Mouse (Mus musculus) intestine, embryonic 14.5 days (tissue): ENCODE measurements around the gene Pip5kl1. TPM values are rescaled to one million over a fixed set of nuclear protein-coding genes. Genes with fewer than 3 reads are reported as not detected.

Experiments used
- ATAC-seq: fragments of 200-750 bp; cut with Nextera tagmentation; replicated peaks from 2 replicates; pipeline ENCODE4 v1.8.0; 2017; ENCODE audit warnings: low read depth, moderate number of reproducible peaks, moderate TSS enrichment, moderate library complexity; ENCODE audit not compliant: low FRiP score, low TSS enrichment
- DNase-seq: peaks from one replicate; pipeline ENCODE4 v3.0.0-alpha.2; 2018; ENCODE audit warnings: low spot score
- H3K27ac ChIP-seq: fragments of 300-500 bp; sonication (generic); 2 replicates; pipeline ENCODE4 v1.5.1; 2014; ENCODE audit warnings: low read depth, mild to moderate bottlenecking, control low read depth
- H3K27me3 ChIP-seq: fragments of 300-500 bp; sonication (generic); replicated peaks from 2 replicates; pipeline ENCODE4 v1.6.1; 2014; ENCODE audit warnings: low read length, control low read depth; ENCODE audit not compliant: control insufficient read depth, insufficient read depth
- H3K36me3 ChIP-seq: fragments of 300-500 bp; sonication (generic); 2 replicates; pipeline ENCODE4 v1.6.1; 2014; ENCODE audit warnings: low read length, control low read depth; ENCODE audit not compliant: control insufficient read depth, insufficient read depth
- H3K4me1 ChIP-seq: fragments of 300-500 bp; sonication (generic); replicated peaks from 2 replicates; pipeline ENCODE4 v1.6.1; 2014; ENCODE audit warnings: low read length, control low read depth, mixed read lengths; ENCODE audit not compliant: control insufficient read depth, insufficient read depth
- H3K4me2 ChIP-seq: fragments of 300-500 bp; sonication (generic); 2 replicates; pipeline ENCODE4 v1.6.1; 2014; ENCODE audit warnings: low read length
- H3K4me3 ChIP-seq: fragments of 300-500 bp; sonication (generic); 2 replicates; pipeline ENCODE4 v1.5.1; 2014; ENCODE audit warnings: low read depth, low read length, control low read depth, mixed read lengths
- H3K9ac ChIP-seq: fragments of 300-500 bp; sonication (generic); 2 replicates; pipeline ENCODE4 v1.6.1; 2014; ENCODE audit warnings: mild to moderate bottlenecking, low read length
- H3K9me3 ChIP-seq: fragments of 300-500 bp; sonication (generic); 2 replicates; pipeline ENCODE4 v1.6.1; 2016; ENCODE audit warnings: low read length, control low read depth; ENCODE audit not compliant: control insufficient read depth
- WGBS: fragments of 180-500 bp; shearing (Covaris S2); extraction: QIAGEN DNeasy Blood & Tissue Kit; methylation state at CpG from one replicate; pipeline ENCODE4 v1.1.7; 2014; 5-methylcytosine and 5-hydroxymethylcytosine counted together
- polyA plus RNA-seq: library from polyadenylated mRNA; unstranded; fragments of >200 nt; fragmentation: Nextera tagmentation; extraction: Ambion mirVana; gene quantifications from 2 replicates; pipeline ENCODE4 v1.2.1, GENCODE M21; 2014

Gene Pip5kl1
- polyA plus RNA-seq, 1 experiment from 2014 or later = 0.89 TPM

DNA sequence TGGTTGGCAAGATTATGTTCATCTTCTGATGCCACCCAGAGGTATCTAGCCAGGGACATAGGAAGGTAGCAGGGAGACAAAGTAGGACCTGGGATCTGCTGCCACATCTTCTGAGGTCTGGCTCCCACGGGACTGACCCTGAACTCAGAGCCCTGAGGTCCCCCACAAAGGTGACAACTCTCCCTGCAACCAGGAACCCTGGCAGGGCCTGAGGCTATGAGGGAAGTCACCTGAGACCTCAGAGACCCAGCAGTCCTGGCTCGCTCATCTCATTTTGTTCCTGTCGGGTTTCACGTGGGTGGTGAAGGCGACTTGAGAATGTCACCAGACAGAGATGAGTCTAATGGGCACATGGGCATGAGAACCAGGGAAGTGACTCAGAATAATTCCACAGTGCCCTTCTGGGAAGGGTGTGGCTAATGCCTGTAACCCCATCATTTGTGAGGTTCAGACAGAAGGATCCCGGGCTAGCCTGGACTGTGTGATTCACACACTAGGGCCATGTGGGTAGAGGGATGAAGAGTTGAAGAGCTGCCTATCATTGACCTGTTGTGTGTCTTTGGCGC is 10.6 kb downstream of the Pip5kl1 start:
- Histone ChIP-seq H3K4me2 (no peak overlapping the region), H3K9ac (no peak overlapping the region), H3K36me3 (no peaks in the 10 kb centered on the region), H3K4me3 (no peak overlapping the region), H3K27ac (no peak overlapping the region), H3K4me1 (peaks cover 27% of the 10 kb centered on the region), H3K9me3 (no peaks in the 10 kb centered on the region), H3K27me3 (no peaks in the 10 kb centered on the region)
- ATAC-seq (no peak), DNase-seq (no peak)
- WGBS = 79% methylated on average over 7 of the region's 7 CpGs

DNA sequence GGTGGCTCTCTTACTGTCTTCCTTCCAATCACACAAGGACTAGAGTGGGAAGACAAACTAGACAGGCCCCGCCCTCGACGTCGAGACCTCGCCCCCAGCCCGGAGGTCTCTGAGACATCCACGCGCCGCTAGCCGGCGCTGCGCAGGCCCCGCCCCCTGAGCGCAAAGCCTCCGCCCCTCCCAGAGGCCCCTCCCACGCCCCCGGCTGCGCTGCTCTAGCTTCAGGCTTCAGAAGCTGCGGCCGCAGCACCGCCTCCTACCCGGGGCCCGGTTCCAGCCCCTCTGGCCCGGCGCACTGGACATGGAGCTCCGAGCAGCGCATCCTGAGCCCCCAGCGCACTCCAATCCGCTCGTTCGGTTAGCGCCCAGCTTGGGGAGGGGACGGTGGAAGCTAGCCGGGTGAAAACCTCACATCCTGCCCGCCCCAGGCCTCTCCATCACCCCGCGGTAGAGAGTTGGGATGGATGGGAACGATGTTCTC is 12.3 kb downstream of the Pip5kl1 start, which contains the start of gene St6galnac4:
Gene St6galnac4, plus strand, starts transcription at position 225 of the 481 bp plus-strand sequence.
- under 1% methylated on average over 36 of the region's 38 CpGs for WGBS
- Histone ChIP-seq H3K27me3 (no peaks in the 10 kb centered on the region), H3K9me3 (no peaks in the 10 kb centered on the region), H3K36me3 (no peaks in the 10 kb centered on the region), H3K27ac (peak within 1 kb of the TSS; percentile 47), H3K4me3 (peak within 1 kb of the TSS; percentile 58), H3K4me2 (peak within 1 kb of the TSS; percentile 77), H3K9ac (peak within 1 kb of the TSS; percentile 59), H3K4me1 (peaks cover 27% of the 10 kb centered on the region)
- ATAC-seq (peak; percentile 81), DNase-seq (peak; percentile 95)

DNA sequence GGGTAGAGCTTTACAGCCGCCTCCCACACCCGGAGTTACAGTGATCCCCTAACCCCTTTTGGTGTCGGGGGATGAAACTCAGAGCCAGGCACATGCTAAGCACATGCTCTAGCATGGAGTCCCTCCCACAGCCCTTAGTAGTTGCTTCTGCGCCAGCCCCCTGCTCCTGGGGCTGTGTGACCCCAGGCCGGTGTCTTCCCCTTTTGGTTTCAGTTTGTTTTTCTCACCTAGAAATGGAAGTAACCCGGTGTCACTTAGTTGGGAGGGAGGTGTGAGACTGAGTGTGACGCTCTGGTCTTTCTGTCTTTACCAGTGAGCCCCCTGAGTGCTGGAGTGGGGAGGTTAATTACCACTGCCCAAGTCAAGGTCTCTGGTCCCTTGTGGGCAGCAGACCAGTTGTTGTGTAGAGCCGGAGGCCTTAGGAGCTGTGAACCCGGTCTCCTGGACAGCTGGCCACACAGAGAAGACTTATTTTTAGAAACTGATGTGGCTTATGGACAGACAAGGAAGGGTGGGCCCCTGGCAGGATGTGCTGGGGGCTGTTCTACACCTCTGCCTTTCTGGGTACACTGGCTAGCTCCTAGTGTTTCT is 13.2 kb downstream of the Pip5kl1 start:
- peak overlapping the region; percentile 58 for H3K4me3 ChIP-seq
- no peaks in the 10 kb centered on the region for H3K9me3 ChIP-seq
- DNase-seq (no peak), ATAC-seq (no peak)
- no peak overlapping the region; the same call in 1 of the 2 replicates for H3K27ac ChIP-seq
- H3K4me2 ChIP-seq = peak overlapping the region; percentile 77
- no peaks in the 10 kb centered on the region for H3K27me3 ChIP-seq
- 30% methylated on average over 9 of the region's 9 CpGs for WGBS
- H3K4me1 ChIP-seq = peaks cover 26% of the 10 kb centered on the region
- H3K36me3 ChIP-seq = no peaks in the 10 kb centered on the region
- H3K9ac ChIP-seq = peak overlapping the region; percentile 59

GRCm38 (mm10) chr2:32589213-32589795 is 14.7 kb downstream of the Pip5kl1 start:
- no peak for DNase-seq
- 67% methylated on average over 11 of the region's 11 CpGs for WGBS
- no peak overlapping the region for H3K27ac ChIP-seq
- no peak for ATAC-seq
- no peaks in the 10 kb centered on the region for H3K27me3 ChIP-seq
- H3K9ac ChIP-seq = no peak overlapping the region
- peaks cover 4% of the 10 kb centered on the region; the same call in 1 of the 2 replicates for H3K36me3 ChIP-seq
- H3K4me2 ChIP-seq = no peak overlapping the region
- H3K4me1 ChIP-seq = peaks cover 20% of the 10 kb centered on the region
- no peaks in the 10 kb centered on the region for H3K9me3 ChIP-seq
- H3K4me3 ChIP-seq = no peak overlapping the region

GRCm38 (mm10) chr2:32590224-32590623 is 15.6 kb downstream of the Pip5kl1 start:
- no peaks in the 10 kb centered on the region for H3K9me3 ChIP-seq
- no peak overlapping the region for H3K4me2 ChIP-seq
- peaks cover 20% of the 10 kb centered on the region for H3K4me1 ChIP-seq
- no peak overlapping the region for H3K27ac ChIP-seq
- H3K4me3 ChIP-seq = no peak overlapping the region
- DNase-seq (no peak), ATAC-seq (no peak)
- H3K27me3 ChIP-seq = no peaks in the 10 kb centered on the region
- H3K36me3 ChIP-seq = peaks cover 13% of the 10 kb centered on the region; the same call in 1 of the 2 replicates
- 78% methylated on average over 10 of the region's 10 CpGs for WGBS
- H3K9ac ChIP-seq = no peak overlapping the region

DNA sequence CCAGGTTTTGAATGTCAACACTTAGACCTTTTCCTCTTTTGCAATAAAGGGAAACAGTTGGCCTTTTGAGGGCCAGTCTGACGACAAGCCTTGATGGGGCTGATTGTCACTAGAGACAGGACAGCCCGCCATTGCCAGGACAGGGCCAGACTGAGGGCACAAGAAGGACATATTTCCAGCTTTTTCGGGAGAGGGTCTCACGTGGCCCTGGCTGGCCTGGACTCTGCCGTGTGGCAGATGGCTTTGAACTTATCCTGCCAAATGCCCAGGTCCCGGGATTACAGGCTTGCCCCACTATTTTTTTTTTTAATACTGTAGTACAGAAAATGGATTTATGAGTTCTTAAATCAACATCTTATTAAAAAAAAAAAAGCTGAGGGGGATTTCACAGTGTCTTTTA is 16.7 kb downstream of the Pip5kl1 start:
- no peak overlapping the region for H3K9ac ChIP-seq
- no peak overlapping the region for H3K4me2 ChIP-seq
- H3K27ac ChIP-seq = no peak overlapping the region
- ATAC-seq (no peak), DNase-seq (no peak)
- H3K27me3 ChIP-seq = no peaks in the 10 kb centered on the region
- H3K4me1 ChIP-seq = peaks cover 20% of the 10 kb centered on the region
- no peak overlapping the region for H3K4me3 ChIP-seq
- H3K9me3 ChIP-seq = no peaks in the 10 kb centered on the region
- peaks cover 20% of the 10 kb centered on the region; the same call in 1 of the 2 replicates for H3K36me3 ChIP-seq
- WGBS = 76% methylated on average over 6 of the region's 6 CpGs

- Histone ChIP-seq H3K9ac (no peak overlapping the region), H3K27me3 (no peaks in the 10 kb centered on the region), H3K4me2 (no peak overlapping the region), H3K36me3 (peaks cover 29% of the 10 kb centered on the region), H3K4me3 (no peak overlapping the region), H3K27ac (no peak overlapping the region), H3K4me1 (no peaks in the 10 kb centered on the region; the same call in 1 of the 2 replicates), H3K9me3 (no peaks in the 10 kb centered on the region)
- ATAC-seq = no peak
- DNase-seq = no peak
- 91% methylated on average over 13 of the region's 13 CpGs for WGBS
Observed at GRCm38 (mm10) chr2:32596725-32597124, 22.1 kb downstream of the Pip5kl1 start.

GRCm38 (mm10) chr2:32597248-32597647 is 22.7 kb downstream of the Pip5kl1 start:
- Histone ChIP-seq H3K27ac (no peak overlapping the region), H3K9ac (no peak overlapping the region), H3K36me3 (peaks cover 29% of the 10 kb centered on the region), H3K4me1 (no peaks in the 10 kb centered on the region; the same call in 1 of the 2 replicates), H3K4me3 (no peak overlapping the region), H3K4me2 (no peak overlapping the region), H3K27me3 (no peaks in the 10 kb centered on the region), H3K9me3 (no peaks in the 10 kb centered on the region)
- ATAC-seq (no peak), DNase-seq (no peak)
- 83% methylated on average over 5 of the region's 5 CpGs for WGBS
